Mouse (Mus musculus): ENCODE results near the gene Pus3. TPM values are rescaled to one million over a fixed set of nuclear protein-coding genes. Genes with fewer than 3 reads are reported as not detected.

Pus3 gene
- polyA plus RNA-seq (2012; rRNA removed) (3.4 and 6.0 TPM in 2 replicates), polyA plus RNA-seq (2014; fragmentation: Nextera tagmentation; extraction: Ambion mirVana) (7.2 and 7.7 TPM in 2 replicates)

- Histone ChIP-seq H3K4me2 (ENCODE audit: low read depth) (peak within 1 kb of the TSS; percentile 69), H3K27ac (no peak within 1 kb of the TSS), H3K9ac (replicated peaks) (peak within 1 kb of the TSS; percentile 56), H3K9me3 (ENCODE audit: control insufficient read depth, low read length) (no peaks in the 10 kb centered on the region), H3K27me3 (ENCODE audit: control insufficient read depth, insufficient read depth, low read length) (peaks cover 34% of the 10 kb centered on the region), H3K4me3 (ENCODE audit: insufficient read depth in 1 of 2, low read depth in 2 of 2, low read length in 2 of 2) (peak within 1 kb of the TSS; percentile 70 to 86), H3K36me3 (replicated peaks; ENCODE audit: control insufficient read depth, insufficient read depth, low read depth) (peaks cover 12% of the 10 kb centered on the region), H3K4me1 (replicated peaks; ENCODE audit: control insufficient read depth in 2 of 2, insufficient read depth in 2 of 2, low read length in 1 of 2) (peaks cover 6 to 10% of the 10 kb centered on the region in 2 experiments)
- WGBS (ENCODE audit: insufficient replicate concordance), result under 1% methylated on average over 58 of the region's 59 CpGs
- ATAC-seq (ENCODE audit: insufficient read depth) (peak; percentile 27; the same call in 1 of the 2 replicates), DNase-seq (ENCODE audit: low read depth in 3 of 3, low spot score in 3 of 3) (no peak)
- no peak for TF ChIP-seq CTCF (IDR thresholded peaks at IDR 0.05; ENCODE audit: low read depth)
- no peak for TF ChIP-seq EP300 (IDR thresholded peaks at IDR 0.05; ENCODE audit: low read depth)
Measured at GRCm38 (mm10) chr9:35558257-35559008, at the start of gene Pus3, which contains the start of gene Ddx25. TSS of gene Pus3 (plus strand) at chr9:35558595. TSS of gene Ddx25 (minus strand) at chr9:35558528.

- ATAC-seq (ENCODE audit: insufficient read depth) (no peak), DNase-seq (ENCODE audit: low read depth in 3 of 3, low spot score in 3 of 3) (no peak)
- H3K27ac ChIP-seq, result no peak overlapping the region
- TF ChIP-seq EP300 (IDR thresholded peaks at IDR 0.05; ENCODE audit: low read depth) (no peak), CTCF (IDR thresholded peaks at IDR 0.05; ENCODE audit: low read depth) (no peak)
- H3K9ac ChIP-seq (replicated peaks), result no peak overlapping the region
- WGBS (ENCODE audit: insufficient replicate concordance), result 53% methylated on average over 4 of the region's 4 CpGs
- H3K9me3 ChIP-seq (ENCODE audit: control insufficient read depth, low read length), result no peaks in the 10 kb centered on the region
- no peaks in the 10 kb centered on the region for H3K27me3 ChIP-seq (ENCODE audit: control insufficient read depth, insufficient read depth, low read length)
- no peak overlapping the region for H3K4me2 ChIP-seq (ENCODE audit: low read depth)
- no peaks in the 10 kb centered on the region for H3K4me1 ChIP-seq (replicated peaks; ENCODE audit: control insufficient read depth in 2 of 2, insufficient read depth in 2 of 2, low read length in 1 of 2)
- H3K36me3 ChIP-seq (replicated peaks; ENCODE audit: control insufficient read depth, insufficient read depth, low read depth), result no peaks in the 10 kb centered on the region
- H3K4me3 ChIP-seq (ENCODE audit: insufficient read depth in 1 of 2, low read depth in 2 of 2, low read length in 2 of 2), result no peak overlapping the region
Measured at GRCm38 (mm10) chr9:35513900-35514299, 44.5 kb upstream of the Pus3 start.

- H3K4me2 ChIP-seq (ENCODE audit: low read depth), result no peak overlapping the region
- no peak overlapping the region for H3K4me3 ChIP-seq (ENCODE audit: insufficient read depth in 1 of 2, low read depth in 2 of 2, low read length in 2 of 2)
- no peak overlapping the region for H3K9ac ChIP-seq (replicated peaks)
- TF ChIP-seq CTCF (IDR thresholded peaks at IDR 0.05; ENCODE audit: low read depth) (no peak), EP300 (IDR thresholded peaks at IDR 0.05; ENCODE audit: low read depth) (no peak)
- no peak for DNase-seq (ENCODE audit: low read depth in 3 of 3, low spot score in 3 of 3)
- H3K36me3 ChIP-seq (replicated peaks; ENCODE audit: control insufficient read depth, insufficient read depth, low read depth), result no peaks in the 10 kb centered on the region
- no peaks in the 10 kb centered on the region for H3K4me1 ChIP-seq (replicated peaks; ENCODE audit: control insufficient read depth in 2 of 2, insufficient read depth in 2 of 2, low read length in 1 of 2)
- no peaks in the 10 kb centered on the region for H3K9me3 ChIP-seq (ENCODE audit: control insufficient read depth, low read length)
- ATAC-seq (ENCODE audit: insufficient read depth), result no peak
- H3K27ac ChIP-seq, result no peak overlapping the region
- WGBS (ENCODE audit: insufficient replicate concordance), result 54% methylated on average over 5 of the region's 5 CpGs
- H3K27me3 ChIP-seq (ENCODE audit: control insufficient read depth, insufficient read depth, low read length), result no peaks in the 10 kb centered on the region
Measured at GRCm38 (mm10) chr9:35516182-35516581, 42.2 kb upstream of the Pus3 start.

GRCm38 (mm10) chr9:35516711-35517110 lies 41.7 kb upstream of the Pus3 start:
- TF ChIP-seq EP300 (IDR thresholded peaks at IDR 0.05; ENCODE audit: low read depth) (no peak), CTCF (IDR thresholded peaks at IDR 0.05; ENCODE audit: low read depth) (no peak)
- H3K9me3 ChIP-seq (ENCODE audit: control insufficient read depth, low read length), result no peaks in the 10 kb centered on the region
- WGBS (ENCODE audit: insufficient replicate concordance), result 71% methylated on average over 16 of the region's 16 CpGs
- no peaks in the 10 kb centered on the region for H3K36me3 ChIP-seq (replicated peaks; ENCODE audit: control insufficient read depth, insufficient read depth, low read depth)
- no peak overlapping the region for H3K4me3 ChIP-seq (ENCODE audit: insufficient read depth in 1 of 2, low read depth in 2 of 2, low read length in 2 of 2)
- no peak overlapping the region for H3K9ac ChIP-seq (replicated peaks)
- no peaks in the 10 kb centered on the region for H3K4me1 ChIP-seq (replicated peaks; ENCODE audit: control insufficient read depth in 2 of 2, insufficient read depth in 2 of 2, low read length in 1 of 2)
- H3K27me3 ChIP-seq (ENCODE audit: control insufficient read depth, insufficient read depth, low read length), result no peaks in the 10 kb centered on the region
- H3K4me2 ChIP-seq (ENCODE audit: low read depth), result no peak overlapping the region
- H3K27ac ChIP-seq, result no peak overlapping the region
- ATAC-seq (ENCODE audit: insufficient read depth), result no peak
- no peak for DNase-seq (ENCODE audit: low read depth in 3 of 3, low spot score in 3 of 3)

GRCm38 (mm10) chr9:35518169-35518568 lies 40.2 kb upstream of the Pus3 start, which contains the start of gene Gm1113:
TSS of gene Gm1113 (minus strand) at chr9:35518269.
- 40% methylated on average over 3 of the region's 3 CpGs for WGBS (ENCODE audit: insufficient replicate concordance)
- no peak for TF ChIP-seq CTCF (IDR thresholded peaks at IDR 0.05; ENCODE audit: low read depth)
- no peak for TF ChIP-seq EP300 (IDR thresholded peaks at IDR 0.05; ENCODE audit: low read depth)
- H3K4me2 ChIP-seq (ENCODE audit: low read depth), result no peak within 1 kb of the TSS
- no peak within 1 kb of the TSS for H3K27ac ChIP-seq
- H3K4me3 ChIP-seq (ENCODE audit: insufficient read depth in 1 of 2, low read depth in 2 of 2, low read length in 2 of 2), result no peak within 1 kb of the TSS
- no peaks in the 10 kb centered on the region for H3K4me1 ChIP-seq (replicated peaks; ENCODE audit: control insufficient read depth in 2 of 2, insufficient read depth in 2 of 2, low read length in 1 of 2)
- H3K27me3 ChIP-seq (ENCODE audit: control insufficient read depth, insufficient read depth, low read length), result no peaks in the 10 kb centered on the region
- H3K36me3 ChIP-seq (replicated peaks; ENCODE audit: control insufficient read depth, insufficient read depth, low read depth), result no peaks in the 10 kb centered on the region
- H3K9me3 ChIP-seq (ENCODE audit: control insufficient read depth, low read length), result no peaks in the 10 kb centered on the region
- ATAC-seq (ENCODE audit: insufficient read depth) (no peak), DNase-seq (ENCODE audit: low read depth in 3 of 3, low spot score in 3 of 3) (no peak)
- no peak within 1 kb of the TSS for H3K9ac ChIP-seq (replicated peaks)
